Mouse (Mus musculus) thymus, postnatal 36 days (tissue): Measurements from ENCODE around the gene Klra6.
"Not testable (repeated sequence)": the region's sequence is repeated elsewhere in the genome, so short reads cannot be mapped to it uniquely, and the experiment has no call there.

Source experiments
- DNase-seq, 2 experiments: peaks; one replicate each; pipeline ENCODE4 v3.0.0; 2022; ENCODE audit warnings: mixed read lengths in 2 of 2

Klra6 gene

DNA sequence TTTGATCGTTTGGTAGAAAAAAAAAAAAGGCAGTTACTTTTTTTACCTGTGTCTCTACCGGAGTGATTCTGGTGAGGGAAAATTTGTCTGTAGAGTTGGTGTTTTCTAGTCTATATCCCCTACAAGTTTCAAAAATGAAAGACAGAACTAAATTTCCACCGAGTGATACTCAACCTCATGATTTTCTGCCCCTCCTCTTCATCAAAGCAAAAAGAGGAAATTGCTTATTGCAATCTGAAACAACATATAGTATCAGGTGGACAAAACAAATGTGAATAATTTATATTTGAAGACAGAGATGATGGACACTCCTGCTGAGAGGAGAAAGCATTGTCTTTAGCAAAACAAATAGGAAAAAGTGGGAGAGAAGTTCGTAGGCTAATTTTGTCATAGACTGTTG is at the start of gene Klra6:
Gene Klra6 (minus strand): TSS at position 101 of the 400 bp plus-strand sequence.
- no peak for DNase-seq

- DNase-seq = not testable (repeated sequence)
Observed at GRCm38 (mm10) chr6:130067171-130067570, 40.4 kb upstream of the Klra6 start, which contains the start of gene Klra4. Gene Klra4, minus strand, starts transcription at chr6:130067271.

DNA sequence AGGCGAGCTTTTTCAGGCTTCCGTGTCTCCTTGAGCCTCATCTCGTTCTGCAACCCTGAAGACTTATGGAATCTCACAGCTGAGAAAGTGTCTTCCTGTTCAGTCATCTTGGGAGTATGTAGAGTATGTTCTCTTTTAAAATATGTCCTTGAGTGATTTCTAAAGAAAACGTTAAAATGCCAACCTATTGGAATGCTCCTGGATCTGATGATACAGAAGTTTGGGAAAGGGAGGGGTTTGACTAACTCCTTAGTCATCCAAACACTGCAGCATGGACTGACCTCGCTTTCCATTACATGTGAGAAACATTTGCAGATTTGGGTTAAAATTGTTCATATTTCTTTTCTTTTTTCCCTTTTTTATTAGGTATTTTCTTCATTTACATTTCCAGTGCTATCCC is 38.4 kb upstream of the Klra6 start:
- no peak for DNase-seq

GRCm38 (mm10) chr6:130035146-130035545 is 8.4 kb upstream of the Klra6 start:
- not testable (repeated sequence) for DNase-seq

GRCm38 (mm10) chr6:130031493-130032089 is 4.8 kb upstream of the Klra6 start:
- DNase-seq = peak in 1 of 2 experiments; percentile 2
